Mouse (Mus musculus) MEL (cell line): ENCODE measurements around the gene Nap1l4. TPM values are rescaled to one million over a fixed set of nuclear protein-coding genes. Genes with fewer than 3 reads are reported as not detected.
A peak's percentile ranks its signal among the peaks of the same experiment; 100 is the strongest.

ENCODE experiments used
- DNase-seq: peaks from one replicate; pipeline ENCODE4 v3.0.0; 2011; ENCODE audit warnings: low read depth, low spot score
- H3K27ac ChIP-seq: 2 replicates; pipeline ENCODE4 v1.5.1; 2012; ENCODE audit warnings: low read depth, mild to moderate bottlenecking, control low read depth, low read length, moderate library complexity; ENCODE audit not compliant: control insufficient read depth
- H3K27me3 ChIP-seq, 2 experiments: fragments of 150-350 bp in 1 of 2; sonication (generic) in 1 of 2; 2 replicates each; pipeline ENCODE4 v1.6.1; 2012; ENCODE audit warnings: low read length in 2 of 2, mild to moderate bottlenecking in 2 of 2, improper control_type of control experiment in 1 of 2, moderate library complexity in 1 of 2; ENCODE audit not compliant: insufficient read depth in 2 of 2, control insufficient read depth in 1 of 2
- H3K36me3 ChIP-seq, 2 experiments: 2 replicates each; pipeline ENCODE4 v1.6.1; 2012 to 2014; ENCODE audit warnings: low read length in 2 of 2, improper control_type of control experiment in 1 of 2, inconsistent platforms in 1 of 2, mild to moderate bottlenecking in 1 of 2; ENCODE audit not compliant: insufficient read depth in 2 of 2, control insufficient read depth in 1 of 2
- H3K4me1 ChIP-seq, 2 experiments: fragments of 150-350 bp in 1 of 2; sonication (generic) in 1 of 2; 2 replicates each; pipeline ENCODE4 v1.6.1; 2012; ENCODE audit warnings: low read length in 2 of 2, improper control_type of control experiment in 1 of 2, mild to moderate bottlenecking in 1 of 2; ENCODE audit not compliant: insufficient read depth in 2 of 2, control insufficient read depth in 1 of 2
- H3K4me3 ChIP-seq, 2 experiments: fragments of 150-350 bp in 1 of 2; sonication (generic) in 1 of 2; 2 replicates each; pipeline ENCODE4 v1.5.1; 2012; ENCODE audit warnings: low read depth in 2 of 2, low read length in 2 of 2, mild to moderate bottlenecking in 2 of 2, moderate library complexity in 2 of 2, control low read depth in 1 of 2, improper control_type of control experiment in 1 of 2; ENCODE audit not compliant: control insufficient read depth in 1 of 2, insufficient read depth in 1 of 2
- H3K79me2 ChIP-seq: 2 replicates; pipeline ENCODE4 v1.6.1; 2012; ENCODE audit warnings: mild to moderate bottlenecking, low read length, moderate library complexity; ENCODE audit not compliant: control insufficient read depth, poor library complexity, insufficient read depth
- H3K9ac ChIP-seq: 2 replicates; pipeline ENCODE4 v1.6.1; 2012; ENCODE audit warnings: low read depth, mild to moderate bottlenecking, control low read depth, low read length, moderate library complexity; ENCODE audit not compliant: control insufficient read depth, poor library complexity, severe bottlenecking
- H3K9me3 ChIP-seq: fragments of 150-350 bp; sonication (generic); replicated peaks from 2 replicates; pipeline ENCODE4 v1.6.1; 2012; ENCODE audit warnings: mild to moderate bottlenecking, low read length, improper control_type of control experiment, moderate library complexity; ENCODE audit not compliant: insufficient read depth
- CHD2 ChIP-seq: IDR thresholded peaks from 2 replicates; pipeline ENCODE4 v1.6.1; 2011; ENCODE audit warnings: low read length, improper control_type of control experiment
- CTCF ChIP-seq, 3 experiments: IDR thresholded peaks in 2 of 3; conservative IDR thresholded peaks in 1 of 3; 2 replicates each; pipeline ENCODE4 v1.5.1; 2011 to 2012; ENCODE audit warnings: low read length in 3 of 3, low read depth in 2 of 3, mild to moderate bottlenecking in 2 of 3, improper control_type of control experiment in 1 of 3, inconsistent platforms in 1 of 3, mixed read lengths in 1 of 3, moderate library complexity in 1 of 3; ENCODE audit not compliant: control insufficient read depth in 1 of 3, insufficient read depth in 1 of 3, poor library complexity in 1 of 3, severe bottlenecking in 1 of 3
- E2F4 ChIP-seq: IDR thresholded peaks from 2 replicates; pipeline ENCODE4 v1.6.1; 2011; ENCODE audit warnings: low read depth, low read length, improper control_type of control experiment, borderline replicate concordance
- EP300 ChIP-seq, 2 experiments: IDR thresholded peaks; 2 replicates each; pipeline ENCODE4 v1.6.1; 2011; ENCODE audit warnings: improper control_type of control experiment in 2 of 2, low read length in 2 of 2, low read depth in 1 of 2, mild to moderate bottlenecking in 1 of 2
- ETS1 ChIP-seq: IDR thresholded peaks from 2 replicates; pipeline ENCODE4 v1.6.1; 2012; ENCODE audit warnings: low read depth, mild to moderate bottlenecking, inconsistent platforms, low read length, improper control_type of control experiment, moderate library complexity
- HCFC1 ChIP-seq: IDR thresholded peaks from 2 replicates; pipeline ENCODE4 v1.6.1; 2012; ENCODE audit warnings: low read depth, mild to moderate bottlenecking, inconsistent platforms, low read length, improper control_type of control experiment, moderate library complexity
- JUND ChIP-seq: IDR thresholded peaks from 2 replicates; pipeline ENCODE4 v1.6.1; 2011; ENCODE audit warnings: low read depth, mild to moderate bottlenecking, improper control_type of control experiment, low read length
- MAFK ChIP-seq: IDR thresholded peaks from 2 replicates; pipeline ENCODE4 v1.6.1; 2011; ENCODE audit warnings: low read depth, mild to moderate bottlenecking, low read length, improper control_type of control experiment, borderline replicate concordance
- MAZ ChIP-seq: IDR thresholded peaks from 2 replicates; pipeline ENCODE4 v1.6.1; 2012; ENCODE audit warnings: low read depth, mild to moderate bottlenecking, inconsistent platforms, low read length, improper control_type of control experiment
- MEF2A ChIP-seq: IDR thresholded peaks from 2 replicates; pipeline ENCODE4 v1.6.1; 2014; ENCODE audit warnings: low read depth, mild to moderate bottlenecking, inconsistent platforms, low read length, improper control_type of control experiment; ENCODE audit not compliant: poor library complexity, insufficient replicate concordance, severe bottlenecking; ENCODE audit errors: extremely low read depth
- NRF1 ChIP-seq: IDR thresholded peaks from 2 replicates; pipeline ENCODE4 v1.6.1; 2014; ENCODE audit warnings: low read depth, mild to moderate bottlenecking, inconsistent platforms, low read length, improper control_type of control experiment, moderate library complexity; ENCODE audit not compliant: poor library complexity, insufficient read depth, severe bottlenecking
- POLR2A ChIP-seq, 2 experiments: IDR thresholded peaks; 2 replicates each; pipeline ENCODE4 v1.6.1; 2011 to 2012; ENCODE audit warnings: low read length in 2 of 2, mild to moderate bottlenecking in 2 of 2, control low read depth in 1 of 2, improper control_type of control experiment in 1 of 2, low read depth in 1 of 2, moderate library complexity in 1 of 2; ENCODE audit not compliant: control insufficient read depth in 1 of 2, insufficient read depth in 1 of 2, poor library complexity in 1 of 2
- POLR2AphosphoS2 ChIP-seq: IDR thresholded peaks from 2 replicates; pipeline ENCODE4 v1.6.1; 2011; ENCODE audit warnings: low read length, improper control_type of control experiment
- POLR2AphosphoS5 ChIP-seq: IDR thresholded peaks from 2 replicates; pipeline ENCODE4 v1.6.1; 2012; ENCODE audit warnings: low read depth, borderline replicate concordance, mild to moderate bottlenecking, inconsistent platforms, low read length, moderate library complexity, mixed read lengths
- RCOR1 ChIP-seq: IDR thresholded peaks from 2 replicates; pipeline ENCODE4 v1.6.1; 2012; ENCODE audit warnings: low read depth, mild to moderate bottlenecking, inconsistent platforms, low read length, improper control_type of control experiment
- TAL1 ChIP-seq: IDR thresholded peaks from 2 replicates; pipeline ENCODE4 v1.6.1; 2012; ENCODE audit warnings: mild to moderate bottlenecking, inconsistent platforms, low read length, moderate library complexity, mixed read lengths
- TCF12 ChIP-seq: IDR thresholded peaks from 2 replicates; pipeline ENCODE4 v1.6.1; 2014; ENCODE audit warnings: low read depth, mild to moderate bottlenecking, inconsistent platforms, low read length, improper control_type of control experiment, moderate library complexity
- ZC3H11A ChIP-seq: IDR thresholded peaks from 2 replicates; pipeline ENCODE4 v1.6.1; 2012; ENCODE audit warnings: low read depth, mild to moderate bottlenecking, inconsistent platforms, low read length, improper control_type of control experiment
- ZKSCAN1 ChIP-seq: IDR thresholded peaks from 2 replicates; pipeline ENCODE4 v1.6.1; 2012; ENCODE audit warnings: low read depth, mild to moderate bottlenecking, inconsistent platforms, low read length, improper control_type of control experiment, moderate library complexity
- ZMIZ1 ChIP-seq: IDR thresholded peaks from 2 replicates; pipeline ENCODE4 v1.6.1; 2012; ENCODE audit warnings: low read depth, mild to moderate bottlenecking, inconsistent platforms, low read length, improper control_type of control experiment, moderate library complexity
- polyA plus RNA-seq, 2 experiments: library from polyadenylated mRNA; stranded (reverse) in 1 of 2; unstranded in 1 of 2; fragments of >175 nt in 1 of 2; fragments of >200 nt in 1 of 2; gene quantifications; 2 replicates each; pipeline versions ENCODE4 v1.2.1 to v1.2.4; 2012; ENCODE audit warnings: low replicate concordance in 2 of 2, low read depth in 1 of 2; ENCODE audit not compliant: insufficient read length in 2 of 2, insufficient read depth in 1 of 2, missing spikeins in 1 of 2
- total RNA-seq: library from RNA; depleted of rRNA; stranded (reverse); fragments of 300-350 nt; gene quantifications from 2 replicates; pipeline ENCODE4 v1.2.3, GENCODE M21; 2012

Gene Nap1l4
- total and polyA plus RNA-seq, 3 experiments: 165 to 186 TPM; not detected in 1

DNA sequence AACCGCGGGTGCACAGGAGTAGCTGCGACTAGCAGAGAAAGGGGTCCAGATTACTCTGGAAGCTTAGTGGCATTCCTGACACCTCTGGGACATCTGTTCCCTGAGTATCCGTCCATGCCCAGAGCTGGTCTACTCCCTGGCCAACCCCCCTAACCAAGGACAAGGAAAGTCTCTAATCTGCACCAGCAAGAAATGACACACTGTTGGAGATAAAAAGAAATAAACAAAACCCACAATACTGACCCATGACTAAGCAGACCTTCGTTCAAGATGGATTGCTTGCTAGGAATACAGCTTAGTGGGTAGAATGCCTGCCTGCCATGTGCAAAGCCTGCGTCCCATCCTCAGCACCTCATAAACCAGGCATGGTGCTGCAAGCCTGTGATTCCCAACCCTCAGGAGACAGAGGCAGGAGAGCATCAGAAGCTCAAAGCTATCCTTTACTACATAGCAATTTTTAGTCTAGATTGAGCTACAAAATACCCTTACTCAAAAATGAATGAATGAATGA, 55.2 kb downstream of the Nap1l4 start (continued):
- 0 out of 2 replicates have a peak, but pooled peaks have one; percentile 24 for TF ChIP-seq MAZ
- no peak for TF ChIP-seq JUND
- 0 out of 2 replicates have a peak, but pooled peaks have one; percentile 25 for TF ChIP-seq RCOR1
- no peak for TF ChIP-seq ZKSCAN1
- TF ChIP-seq POLR2AphosphoS2: no peak
- no peak for TF ChIP-seq MAFK
- TF ChIP-seq NRF1: no peak
- TF ChIP-seq E2F4: no peak
- peak; percentile 55 for TF ChIP-seq ETS1
- no peak for TF ChIP-seq ZC3H11A
- TF ChIP-seq POLR2AphosphoS5: no peak
- TF ChIP-seq CHD2: no peak
- TF ChIP-seq EP300 (IDR thresholded peaks at IDR 0.05; ENCODE audit: low read depth in 1 of 2, low read length in 2 of 2): peak; percentile 55 to 71; a peak in 3 of 4 replicates
- TF ChIP-seq CTCF (IDR thresholded peaks at IDR 0.05 in 2 of 3, conservative IDR thresholded peaks at IDR 0.05 in 1 of 3; ENCODE audit: control insufficient read depth in 1 of 3, insufficient read depth in 1 of 3, low read depth in 2 of 3, low read length in 3 of 3, poor library complexity in 1 of 3, severe bottlenecking in 1 of 3): no peak
- no peak for TF ChIP-seq HCFC1

DNA sequence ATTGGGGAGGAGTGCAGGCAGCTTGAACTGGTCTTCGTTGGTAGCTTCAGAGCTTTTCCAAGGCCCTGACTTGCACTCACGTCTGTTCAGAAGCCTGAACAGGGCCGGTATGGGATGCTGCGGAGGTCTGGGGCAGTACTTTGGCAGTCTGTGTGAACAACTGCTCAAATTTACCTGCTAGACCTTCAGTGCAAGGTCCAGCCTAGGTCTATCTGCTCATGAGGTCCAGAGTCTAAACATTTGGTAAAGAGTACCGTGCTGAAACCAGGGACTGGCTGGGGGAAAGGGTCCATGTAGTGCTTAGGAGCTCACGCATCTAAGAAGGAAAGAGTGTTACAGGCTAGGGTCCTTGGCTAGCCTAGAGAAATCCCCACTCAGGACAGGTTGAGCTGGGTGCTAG, 59.2 kb downstream of the Nap1l4 start:
- no peaks in the 10 kb centered on the region for H3K79me2 ChIP-seq
- TF ChIP-seq E2F4: no peak
- no peak for TF ChIP-seq TAL1
- TF ChIP-seq MEF2A: no peak
- TF ChIP-seq MAFK: no peak
- no peak for TF ChIP-seq ZMIZ1
- TF ChIP-seq CHD2: no peak
- no peak for TF ChIP-seq POLR2A (IDR thresholded peaks at IDR 0.05; ENCODE audit: control insufficient read depth in 1 of 2, insufficient read depth in 1 of 2, low read depth in 1 of 2, low read length in 2 of 2, poor library complexity in 1 of 2)
- TF ChIP-seq TCF12: no peak
- TF ChIP-seq, all 39 proteins: peak for 0
- H3K27me3 ChIP-seq: no peaks in the 10 kb centered on the region
- H3K36me3 ChIP-seq: peaks cover 0 to 15% of the 10 kb centered on the region in 2 experiments; a peak in 2 of 4 replicates
- H3K4me3 ChIP-seq: no peak overlapping the region
- H3K9ac ChIP-seq: no peak overlapping the region
- no peak overlapping the region for H3K27ac ChIP-seq
- DNase-seq: no peak
- H3K9me3 ChIP-seq: no peaks in the 10 kb centered on the region
- peaks cover 13 to 16% of the 10 kb centered on the region in 2 experiments for H3K4me1 ChIP-seq
